Mouse (Mus musculus) stomach, postnatal 0 days (tissue): ENCODE data around the gene 4933427D14Rik. TPM values are rescaled to one million over a fixed set of nuclear protein-coding genes. Genes with fewer than 3 reads are reported as not detected.

Experiments used
- ATAC-seq: fragments of 200-750 bp; cut with Nextera tagmentation; 2 replicates; pipeline ENCODE4 v1.8.0; 2017; ENCODE audit not compliant: low FRiP score, low TSS enrichment
- DNase-seq: peaks from one replicate; pipeline ENCODE4 v3.0.0-alpha.2; 2016; ENCODE audit warnings: low spot score
- H3K27ac ChIP-seq: fragments of 300-500 bp; sonication (generic); replicated peaks from 2 replicates; pipeline ENCODE4 v1.5.1; 2014; ENCODE audit warnings: mild to moderate bottlenecking, control low read depth
- H3K27me3 ChIP-seq: fragments of 300-500 bp; sonication (generic); 2 replicates; pipeline ENCODE4 v1.6.1; 2014; ENCODE audit warnings: low read length; ENCODE audit not compliant: control insufficient read depth, insufficient read depth
- H3K36me3 ChIP-seq: fragments of 300-500 bp; sonication (generic); 2 replicates; pipeline ENCODE4 v1.6.1; 2014; ENCODE audit warnings: low read length, mixed read lengths; ENCODE audit not compliant: control insufficient read depth, insufficient read depth
- H3K4me1 ChIP-seq: fragments of 300-500 bp; sonication (generic); replicated peaks from 2 replicates; pipeline ENCODE4 v1.6.1; 2014; ENCODE audit warnings: antibody characterized with exemption; ENCODE audit not compliant: control insufficient read depth, insufficient read depth
- H3K4me2 ChIP-seq: fragments of 300-500 bp; sonication (generic); replicated peaks from 2 replicates; pipeline ENCODE4 v1.6.1; 2014; ENCODE audit warnings: low read depth, mild to moderate bottlenecking, control low read depth, moderate library complexity
- H3K4me3 ChIP-seq: fragments of 300-500 bp; sonication (generic); 2 replicates; pipeline ENCODE4 v1.5.1; 2014; ENCODE audit warnings: low read depth, low read length, control low read depth
- H3K9ac ChIP-seq: fragments of 300-500 bp; sonication (generic); 2 replicates; pipeline ENCODE4 v1.6.1; 2014; ENCODE audit warnings: mild to moderate bottlenecking, low read length, control low read depth, mixed read lengths
- H3K9me3 ChIP-seq: fragments of 300-500 bp; sonication (generic); 2 replicates; pipeline ENCODE4 v1.6.1; 2016; ENCODE audit warnings: low read length; ENCODE audit not compliant: control insufficient read depth
- CTCF ChIP-seq: IDR thresholded peaks from 2 replicates; pipeline ENCODE4 v1.5.1; 2016; ENCODE audit warnings: antibody characterized with exemption, low read depth, mild to moderate bottlenecking, moderate library complexity
- EP300 ChIP-seq: optimal IDR thresholded peaks from 2 replicates; pipeline ENCODE3; 2016; ENCODE audit warnings: antibody characterized with exemption
- WGBS: fragments of 180-500 bp; shearing (Covaris S2); extraction: QIAGEN DNeasy Blood & Tissue Kit; methylation state at CpG from one replicate; pipeline ENCODE4 v1.1.7; 2014; 5-methylcytosine and 5-hydroxymethylcytosine counted together
- polyA plus RNA-seq: library from polyadenylated mRNA; unstranded; fragments of >200 nt; fragmentation: Nextera tagmentation; extraction: Ambion mirVana; gene quantifications from 2 replicates; pipeline ENCODE4 v1.2.1, GENCODE M21; 2015

Gene 4933427D14Rik
- polyA plus RNA-seq, 1 experiment from 2014 or later, result 7.2 TPM

- Histone ChIP-seq H3K4me2 (no peak overlapping the region), H3K27ac (0 out of 2 replicates have a peak overlapping the region, but pooled peaks have one; percentile 4), H3K27me3 (no peaks in the 10 kb centered on the region), H3K4me1 (no peaks in the 10 kb centered on the region), H3K4me3 (no peak overlapping the region), H3K9ac (no peak overlapping the region), H3K36me3 (peaks cover 3% of the 10 kb centered on the region; the same call in 1 of the 2 replicates), H3K9me3 (no peaks in the 10 kb centered on the region)
- no peak for TF ChIP-seq EP300
- TF ChIP-seq CTCF, result no peak
- no peak for ATAC-seq
- 58% methylated on average over 4 of the region's 4 CpGs for WGBS
- DNase-seq, result no peak
These were observed 51.3 kb downstream of the 4933427D14Rik start for GRCm38 (mm10) chr11:72155981-72156428.

- peaks cover 3% of the 10 kb centered on the region; the same call in 1 of the 2 replicates for H3K36me3 ChIP-seq
- H3K9me3 ChIP-seq, result no peaks in the 10 kb centered on the region
- no peak overlapping the region for H3K4me3 ChIP-seq
- 59% methylated on average over 11 of the region's 11 CpGs for WGBS
- no peak overlapping the region for H3K9ac ChIP-seq
- DNase-seq (no peak), ATAC-seq (no peak)
- H3K4me2 ChIP-seq, result no peak overlapping the region
- TF ChIP-seq CTCF (peak; percentile 34), EP300 (no peak)
- H3K27me3 ChIP-seq, result no peaks in the 10 kb centered on the region
- H3K4me1 ChIP-seq, result no peaks in the 10 kb centered on the region
- H3K27ac ChIP-seq, result no peak overlapping the region; the same call in 1 of the 2 replicates
These were observed 51.9 kb downstream of the 4933427D14Rik start for GRCm38 (mm10) chr11:72155186-72155980.

GRCm38 (mm10) chr11:72153122-72153862 lies 54.0 kb downstream of the 4933427D14Rik start:
- no peaks in the 10 kb centered on the region for H3K27me3 ChIP-seq
- H3K4me3 ChIP-seq, result no peak overlapping the region
- TF ChIP-seq EP300, result no peak
- TF ChIP-seq CTCF, result peak; percentile 32; the same call in 1 of the 2 replicates
- no peak overlapping the region for H3K9ac ChIP-seq
- no peaks in the 10 kb centered on the region for H3K4me1 ChIP-seq
- H3K27ac ChIP-seq, result no peak overlapping the region
- no peak for ATAC-seq
- DNase-seq, result no peak
- no peaks in the 10 kb centered on the region for H3K36me3 ChIP-seq
- WGBS, result 71% methylated on average over 12 of the region's 12 CpGs
- H3K4me2 ChIP-seq, result no peak overlapping the region
- no peaks in the 10 kb centered on the region for H3K9me3 ChIP-seq

GRCm38 (mm10) chr11:72151120-72151519 lies 56.1 kb downstream of the 4933427D14Rik start:
- no peak overlapping the region for H3K4me3 ChIP-seq
- DNase-seq (no peak), ATAC-seq (no peak)
- H3K9ac ChIP-seq, result no peak overlapping the region
- TF ChIP-seq CTCF, result no peak
- TF ChIP-seq EP300, result no peak
- H3K27ac ChIP-seq, result no peak overlapping the region
- H3K4me1 ChIP-seq, result no peaks in the 10 kb centered on the region
- H3K4me2 ChIP-seq, result no peak overlapping the region
- no peaks in the 10 kb centered on the region for H3K27me3 ChIP-seq
- WGBS, result 54% methylated on average over 2 of the region's 2 CpGs
- no peaks in the 10 kb centered on the region for H3K9me3 ChIP-seq
- H3K36me3 ChIP-seq, result no peaks in the 10 kb centered on the region

DNA sequence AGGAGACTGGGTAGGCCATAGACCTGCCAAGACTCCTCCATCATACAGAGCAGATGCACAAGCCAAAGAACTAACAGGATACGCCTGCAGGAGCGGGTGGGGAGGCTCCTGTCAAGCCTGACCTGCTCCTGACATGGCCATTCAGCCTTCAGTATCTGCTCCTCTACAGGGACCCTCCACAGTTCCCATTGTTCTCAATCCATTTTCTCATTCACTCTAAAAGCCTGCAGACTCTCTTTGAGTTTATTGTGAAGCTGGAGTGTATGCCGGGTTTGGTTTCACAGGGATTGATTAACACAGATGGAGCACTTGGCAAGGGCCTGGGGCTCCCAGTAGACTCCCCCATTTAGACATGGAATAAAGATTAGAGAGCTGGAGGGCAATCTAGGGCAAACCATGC lies 59.3 kb downstream of the 4933427D14Rik start:
- H3K27ac ChIP-seq, result no peak overlapping the region
- H3K27me3 ChIP-seq, result no peaks in the 10 kb centered on the region
- no peaks in the 10 kb centered on the region for H3K4me1 ChIP-seq
- DNase-seq (no peak), ATAC-seq (no peak)
- TF ChIP-seq CTCF (no peak), EP300 (no peak)
- no peaks in the 10 kb centered on the region for H3K9me3 ChIP-seq
- no peaks in the 10 kb centered on the region for H3K36me3 ChIP-seq
- H3K4me3 ChIP-seq, result no peak overlapping the region
- no peak overlapping the region for H3K9ac ChIP-seq
- 43% methylated on average over 3 of the region's 3 CpGs for WGBS
- no peak overlapping the region for H3K4me2 ChIP-seq

- Histone ChIP-seq H3K27me3 (no peaks in the 10 kb centered on the region), H3K36me3 (no peaks in the 10 kb centered on the region), H3K4me2 (no peak overlapping the region), H3K4me3 (no peak overlapping the region), H3K9ac (no peak overlapping the region), H3K9me3 (no peaks in the 10 kb centered on the region), H3K27ac (no peak overlapping the region), H3K4me1 (no peaks in the 10 kb centered on the region)
- 72% methylated on average over 1 of the region's 1 CpGs for WGBS
- no peak for ATAC-seq
- TF ChIP-seq EP300 (no peak), CTCF (no peak)
- DNase-seq, result no peak
These were observed 61.4 kb downstream of the 4933427D14Rik start for GRCm38 (mm10) chr11:72145877-72146248.
